Mouse (Mus musculus) embryonic facial prominence, embryonic 11.5 days (tissue): ENCODE measurements around the gene Aoc2. TPM values are rescaled to one million over a fixed set of nuclear protein-coding genes. Genes with fewer than 3 reads are reported as not detected.

Source experiments
- ATAC-seq: fragments of 200-750 bp; cut with Nextera tagmentation; replicated peaks from 2 replicates; pipeline ENCODE4 v1.8.0; 2017; ENCODE audit warnings: low read depth; ENCODE audit not compliant: insufficient number of reproducible peaks, low FRiP score, low TSS enrichment
- DNase-seq: peaks from one replicate; pipeline ENCODE4 v3.0.0-alpha.2; 2015; ENCODE audit warnings: low spot score
- H3K27ac ChIP-seq: fragments of 300-500 bp; sonication (generic); replicated peaks from 2 replicates; pipeline ENCODE4 v1.5.1; 2014; ENCODE audit warnings: mild to moderate bottlenecking, low read depth, low read length, control low read depth
- H3K27me3 ChIP-seq: fragments of 300-500 bp; sonication (generic); 2 replicates; pipeline ENCODE4 v1.6.1; 2014; ENCODE audit warnings: mild to moderate bottlenecking, low read length, moderate library complexity, mixed read lengths; ENCODE audit not compliant: control insufficient read depth, insufficient read depth
- H3K36me3 ChIP-seq: fragments of 300-500 bp; sonication (generic); replicated peaks from 2 replicates; pipeline ENCODE4 v1.6.1; 2014; ENCODE audit warnings: low read depth, mild to moderate bottlenecking, low read length, moderate library complexity, mixed read lengths; ENCODE audit not compliant: control insufficient read depth, insufficient read depth
- H3K4me1 ChIP-seq: fragments of 300-500 bp; sonication (generic); 2 replicates; pipeline ENCODE4 v1.6.1; 2014; ENCODE audit warnings: low read length, mixed read lengths; ENCODE audit not compliant: control insufficient read depth, insufficient read depth
- H3K4me2 ChIP-seq: fragments of 300-500 bp; sonication (generic); 2 replicates; pipeline ENCODE4 v1.6.1; 2014; ENCODE audit warnings: low read depth, mild to moderate bottlenecking, control low read depth, low read length, moderate library complexity
- H3K4me3 ChIP-seq: fragments of 300-500 bp; sonication (generic); 2 replicates; pipeline ENCODE4 v1.5.1; 2014; ENCODE audit warnings: low read depth, low read length, control low read depth
- H3K9ac ChIP-seq: fragments of 300-500 bp; sonication (generic); replicated peaks from 2 replicates; pipeline ENCODE4 v1.6.1; 2014; ENCODE audit warnings: mild to moderate bottlenecking, control low read depth, low read length
- H3K9me3 ChIP-seq: fragments of 300-500 bp; sonication (generic); replicated peaks from 2 replicates; pipeline ENCODE4 v1.6.1; 2016; ENCODE audit warnings: mild to moderate bottlenecking, low read length, inconsistent platforms, mixed read lengths; ENCODE audit not compliant: control insufficient read depth
- WGBS: fragments of 180-500 bp; shearing (Covaris S2); extraction: QIAGEN DNeasy Blood & Tissue Kit; methylation state at CpG from one replicate; pipeline ENCODE4 v1.1.7; 2014; 5-methylcytosine and 5-hydroxymethylcytosine counted together
- polyA plus RNA-seq: library from polyadenylated mRNA; unstranded; fragments of >200 nt; fragmentation: Nextera tagmentation; extraction: Ambion mirVana; gene quantifications from 2 replicates; pipeline ENCODE4 v1.2.1, GENCODE M21; 2014

The Aoc2 gene
- polyA plus RNA-seq, 1 experiment from 2014 or later = 1.2 TPM

- no peak overlapping the region for H3K27ac ChIP-seq
- H3K27me3 ChIP-seq = no peaks in the 10 kb centered on the region
- no peak overlapping the region for H3K4me3 ChIP-seq
- no peak overlapping the region for H3K4me2 ChIP-seq
- DNase-seq (no peak), ATAC-seq (no peak)
- no peaks in the 10 kb centered on the region for H3K36me3 ChIP-seq
- WGBS = 37% methylated on average over 5 of the region's 5 CpGs
- H3K4me1 ChIP-seq = no peaks in the 10 kb centered on the region
- no peak overlapping the region for H3K9ac ChIP-seq
- H3K9me3 ChIP-seq = no peaks in the 10 kb centered on the region
Observed at GRCm38 (mm10) chr11:101282896-101283295, 42.0 kb upstream of the Aoc2 start.

DNA sequence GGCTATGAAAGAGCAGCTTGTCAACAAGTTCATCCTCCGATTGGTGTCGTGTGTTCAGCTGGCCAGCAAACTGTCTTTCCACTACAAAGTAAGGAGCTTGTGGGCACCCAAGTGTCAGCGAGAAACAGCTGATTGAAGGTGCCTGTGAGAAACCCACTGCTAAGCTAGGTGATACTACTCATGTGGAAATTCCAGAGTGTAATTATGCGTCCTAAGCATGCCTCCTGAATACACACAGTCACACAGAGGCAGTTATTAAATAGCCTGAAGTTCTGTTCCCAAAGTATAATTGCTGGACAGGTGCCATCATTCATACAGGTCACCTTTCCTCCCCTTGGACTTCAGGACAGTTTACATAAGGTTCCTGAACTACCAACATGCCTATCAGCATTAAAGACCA, 41.1 kb upstream of the Aoc2 start:
- Histone ChIP-seq H3K4me2 (no peak overlapping the region), H3K27me3 (no peaks in the 10 kb centered on the region), H3K36me3 (no peaks in the 10 kb centered on the region), H3K4me1 (no peaks in the 10 kb centered on the region), H3K9me3 (no peaks in the 10 kb centered on the region), H3K4me3 (no peak overlapping the region), H3K9ac (no peak overlapping the region), H3K27ac (no peak overlapping the region)
- DNase-seq = no peak
- ATAC-seq = no peak
- WGBS = 66% methylated on average over 4 of the region's 4 CpGs

DNA sequence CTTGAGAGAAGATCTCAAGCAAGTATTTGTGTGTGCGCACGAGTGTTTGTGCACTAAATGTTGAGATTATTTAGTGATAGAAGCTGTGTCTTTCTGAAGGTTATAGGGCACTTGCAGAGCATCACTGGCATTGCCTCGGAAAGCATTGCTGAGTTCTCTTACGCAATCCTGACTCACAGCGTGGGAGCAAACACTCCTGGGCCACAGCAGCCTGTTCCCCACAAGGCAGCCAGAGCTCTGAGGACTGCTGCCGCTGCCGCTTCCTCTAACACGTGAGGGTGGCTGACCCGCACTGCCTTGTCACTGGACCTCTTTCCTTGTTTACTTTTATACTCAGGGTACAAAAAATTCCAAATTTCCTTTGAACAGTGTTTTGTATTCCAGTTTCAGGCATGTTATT, 37.6 kb upstream of the Aoc2 start:
- no peak for ATAC-seq

GRCm38 (mm10) chr11:101291231-101291630, 33.6 kb upstream of the Aoc2 start:
- Histone ChIP-seq H3K9me3 (no peaks in the 10 kb centered on the region), H3K4me1 (no peaks in the 10 kb centered on the region), H3K9ac (no peak overlapping the region), H3K4me2 (no peak overlapping the region), H3K4me3 (no peak overlapping the region), H3K36me3 (peaks cover 9% of the 10 kb centered on the region), H3K27me3 (no peaks in the 10 kb centered on the region), H3K27ac (no peak overlapping the region)
- ATAC-seq (no peak), DNase-seq (no peak)
- WGBS = 95% methylated on average over 8 of the region's 8 CpGs

More for the DNA sequence above, 37.6 kb upstream of the Aoc2 start:
- Histone ChIP-seq H3K4me1 (no peaks in the 10 kb centered on the region), H3K36me3 (peaks cover 7% of the 10 kb centered on the region), H3K4me2 (no peak overlapping the region), H3K9me3 (no peaks in the 10 kb centered on the region), H3K9ac (no peak overlapping the region), H3K27me3 (no peaks in the 10 kb centered on the region), H3K4me3 (no peak overlapping the region), H3K27ac (no peak overlapping the region)
- 91% methylated on average over 9 of the region's 9 CpGs for WGBS
- no peak for DNase-seq

- Histone ChIP-seq H3K4me3 (no peak overlapping the region), H3K4me1 (no peaks in the 10 kb centered on the region), H3K9me3 (no peaks in the 10 kb centered on the region), H3K27me3 (no peaks in the 10 kb centered on the region), H3K36me3 (peaks cover 7% of the 10 kb centered on the region), H3K27ac (no peak overlapping the region), H3K4me2 (no peak overlapping the region), H3K9ac (no peak overlapping the region)
- ATAC-seq (no peak), DNase-seq (no peak)
- 89% methylated on average over 8 of the region's 8 CpGs for WGBS
Observed at GRCm38 (mm10) chr11:101295191-101295590, 29.7 kb upstream of the Aoc2 start.

DNA sequence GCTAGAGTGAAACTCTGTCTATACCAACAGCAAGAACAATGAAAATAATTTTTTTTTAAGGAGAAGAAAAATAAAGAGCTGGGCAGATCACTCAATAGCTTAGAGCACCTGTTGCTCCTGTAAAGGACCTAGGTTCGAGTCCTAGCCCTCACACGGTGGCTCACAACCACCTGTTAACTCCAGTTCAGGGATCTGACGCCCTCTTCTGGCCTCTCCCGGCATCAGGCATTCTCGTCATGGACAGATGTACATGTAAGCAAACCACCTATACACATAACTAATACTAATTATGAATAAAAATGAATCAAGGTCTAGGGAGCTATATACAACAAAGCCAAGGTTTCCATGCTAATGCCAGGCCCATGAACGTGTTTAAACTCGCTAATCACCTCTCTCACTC, 24.0 kb upstream of the Aoc2 start:
- no peak overlapping the region for H3K9ac ChIP-seq
- no peaks in the 10 kb centered on the region for H3K9me3 ChIP-seq
- peak overlapping the region; percentile 91 for H3K4me2 ChIP-seq
- H3K27ac ChIP-seq = no peak overlapping the region
- H3K27me3 ChIP-seq = no peaks in the 10 kb centered on the region
- ATAC-seq (no peak), DNase-seq (no peak)
- H3K36me3 ChIP-seq = no peaks in the 10 kb centered on the region
- no peak overlapping the region for H3K4me3 ChIP-seq
- WGBS = 62% methylated on average over 7 of the region's 7 CpGs
- peaks cover 3% of the 10 kb centered on the region; the same call in 1 of the 2 replicates for H3K4me1 ChIP-seq

DNA sequence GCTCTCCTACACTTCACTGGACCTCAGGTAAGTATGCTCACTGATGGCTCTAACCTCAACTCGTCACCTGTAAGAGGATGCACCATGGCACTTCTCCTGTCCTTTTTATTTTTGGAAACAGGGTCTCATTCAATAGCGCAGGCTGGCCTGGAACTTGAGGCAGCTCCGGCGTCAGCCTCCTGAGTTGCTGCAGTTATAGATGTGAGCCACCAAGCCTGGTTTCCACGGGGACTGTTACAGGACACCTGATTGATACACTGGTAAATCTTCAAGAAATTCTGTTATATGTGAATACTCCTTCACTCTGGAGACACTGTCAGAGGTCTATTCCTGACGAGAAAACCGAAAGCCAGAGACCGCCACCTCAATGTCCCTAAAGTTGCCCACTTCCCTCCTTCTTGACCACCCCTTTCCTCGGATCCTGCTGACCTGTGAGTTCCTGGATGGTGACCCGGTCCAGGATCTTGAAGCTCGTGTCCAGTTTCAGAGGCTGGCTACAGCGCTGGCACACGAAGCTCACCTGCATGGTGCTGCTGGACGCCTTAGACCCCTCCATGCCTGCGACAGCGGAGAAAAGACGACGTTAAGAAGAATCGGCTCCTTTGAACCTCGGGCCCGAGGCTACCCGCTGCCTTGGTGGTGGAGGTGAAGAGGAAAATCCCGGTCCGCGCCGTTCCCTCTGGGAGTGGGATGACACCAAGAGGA, 23.4 kb upstream of the Aoc2 start:
- DNase-seq (no peak), ATAC-seq (0 out of 2 replicates have a peak, but pooled peaks have one; percentile 18)
- peak overlapping the region; percentile 91 for H3K4me2 ChIP-seq
- no peaks in the 10 kb centered on the region for H3K27me3 ChIP-seq
- H3K9me3 ChIP-seq = no peaks in the 10 kb centered on the region
- no peaks in the 10 kb centered on the region for H3K36me3 ChIP-seq
- no peak overlapping the region for H3K27ac ChIP-seq
- H3K4me3 ChIP-seq = peak overlapping the region; percentile 57
- H3K4me1 ChIP-seq = peaks cover 3% of the 10 kb centered on the region; the same call in 1 of the 2 replicates
- peak overlapping the region; percentile 57 for H3K9ac ChIP-seq
- WGBS = 14% methylated on average over 26 of the region's 26 CpGs

DNA sequence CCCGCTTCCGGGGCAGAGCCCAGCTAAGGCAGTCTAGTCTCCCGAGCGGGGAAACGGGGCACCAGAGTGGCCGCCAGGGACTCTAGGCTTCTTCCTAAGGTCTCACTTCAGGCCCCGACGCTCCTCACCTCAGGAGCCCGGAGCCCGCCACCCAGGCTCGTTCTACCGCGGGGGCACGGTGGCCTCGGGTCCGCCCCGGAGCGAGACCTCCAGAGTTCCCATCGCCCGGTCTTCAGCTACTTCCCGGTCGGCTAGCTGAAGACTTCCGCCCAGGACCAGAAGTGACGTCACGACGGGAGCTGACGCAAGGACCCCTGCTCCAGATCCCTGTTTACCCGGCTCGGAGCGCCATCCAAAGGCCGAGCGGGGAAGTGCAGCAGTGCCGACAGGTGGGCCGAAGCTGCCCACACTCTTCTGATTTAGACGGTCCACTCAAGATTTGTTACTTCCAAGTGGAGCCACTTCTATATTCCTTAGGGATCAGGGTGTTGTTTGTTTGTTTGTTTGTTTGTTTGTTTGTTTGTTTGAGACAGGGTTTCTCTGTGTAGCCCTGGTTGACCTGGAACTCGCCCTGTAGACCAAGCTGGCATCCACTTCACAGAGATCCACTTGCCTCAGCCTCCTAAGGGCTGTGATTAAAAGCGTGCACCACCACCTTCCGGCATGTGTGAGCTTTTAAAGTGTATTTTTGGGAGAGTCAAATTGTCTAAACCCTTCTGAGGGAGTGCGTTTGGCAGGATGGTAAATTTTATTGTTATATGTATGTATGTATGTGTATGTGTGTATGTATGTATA, 22.7 kb upstream of the Aoc2 start, which contains the start of gene Becn1:
TSS of gene Becn1 (minus strand) at position 283 of the 795 bp plus-strand sequence.
- Histone ChIP-seq H3K4me1 (peaks cover 3% of the 10 kb centered on the region; the same call in 1 of the 2 replicates), H3K4me2 (peak within 1 kb of the TSS; percentile 91), H3K9ac (peak within 1 kb of the TSS; percentile 57), H3K27me3 (no peaks in the 10 kb centered on the region), H3K27ac (no peak within 1 kb of the TSS), H3K9me3 (no peaks in the 10 kb centered on the region), H3K36me3 (no peaks in the 10 kb centered on the region), H3K4me3 (peak within 1 kb of the TSS; percentile 57)
- DNase-seq (peak; percentile 97), ATAC-seq (peak; percentile 90)
- WGBS = 6% methylated on average over 39 of the region's 39 CpGs
